Mouse (Mus musculus): ENCODE measurements around the gene Rab11fip3. TPM values are rescaled to one million over a fixed set of nuclear protein-coding genes. Genes with fewer than 3 reads are reported as not detected.

The Rab11fip3 gene
- polyA plus RNA-seq, 1 experiment from 2014 or later: 6.5 TPM

DNA sequence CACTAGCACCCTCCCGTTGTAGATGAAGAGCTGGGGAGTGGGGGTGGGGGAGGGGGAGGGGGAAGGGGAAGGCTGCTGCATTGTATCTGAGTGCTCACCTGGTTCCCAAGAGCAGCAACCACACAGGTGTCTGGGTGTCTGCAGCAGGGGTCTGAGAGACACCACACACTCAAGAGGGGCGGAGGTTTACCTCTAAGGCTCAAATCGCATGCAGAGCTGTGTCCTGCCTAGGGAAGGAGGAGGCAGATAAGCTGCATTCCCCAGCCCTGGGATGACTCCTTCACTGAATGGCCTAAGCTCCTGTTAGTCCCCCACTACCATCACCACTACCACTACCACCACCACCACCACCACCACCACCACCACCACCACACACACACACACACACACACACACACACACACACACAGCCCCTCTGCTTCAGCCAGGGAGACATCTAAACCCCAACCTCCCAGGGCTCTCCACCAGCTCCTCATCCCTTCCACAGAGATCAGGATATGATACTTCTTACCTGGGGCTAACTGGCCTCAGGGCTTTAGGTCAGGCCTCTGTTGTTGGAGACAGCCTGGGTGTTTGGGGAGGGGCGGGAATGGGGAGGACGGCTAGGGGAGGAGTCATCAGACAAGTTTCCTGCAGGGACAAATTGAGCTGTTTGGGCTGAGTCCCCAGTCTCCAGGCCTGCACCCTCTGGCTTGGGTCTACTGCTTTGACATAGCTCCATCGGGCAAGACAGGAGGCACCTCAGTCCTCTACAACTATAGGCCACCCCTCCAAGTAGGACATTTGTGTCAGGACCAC is 124.8 kb downstream of the Rab11fip3 start, which contains the start of the genes Pigq and Nhlrc4:
Gene Pigq, minus strand, starts transcription at position 571 of the 798 bp plus-strand sequence.
Gene Nhlrc4, minus strand, starts transcription at position 596 of the 798 bp plus-strand sequence.
- no peak within 1 kb of the TSS for H3K9ac ChIP-seq (ENCODE audit: low read length)
- no peaks in the 10 kb centered on the region; the same call in 1 of the 2 replicates for H3K27me3 ChIP-seq (ENCODE audit: control insufficient read depth, insufficient read depth, low read depth, low read length)
- H3K27ac ChIP-seq (ENCODE audit: low read length): no peak within 1 kb of the TSS
- H3K9me3 ChIP-seq (ENCODE audit: control insufficient read depth, low read length): no peaks in the 10 kb centered on the region
- ATAC-seq (ENCODE audit: low read depth): no peak
- no peak within 1 kb of the TSS for H3K4me2 ChIP-seq (ENCODE audit: low read depth, low read length)
- peaks cover 8% of the 10 kb centered on the region for H3K4me1 ChIP-seq (replicated peaks; ENCODE audit: control insufficient read depth, insufficient read depth, low read length)
- no peaks in the 10 kb centered on the region for H3K36me3 ChIP-seq (ENCODE audit: control insufficient read depth, insufficient read depth, low read length)
- no peak within 1 kb of the TSS for H3K4me3 ChIP-seq (ENCODE audit: low read length)
- WGBS: 49% methylated on average over 6 of the region's 6 CpGs

DNA sequence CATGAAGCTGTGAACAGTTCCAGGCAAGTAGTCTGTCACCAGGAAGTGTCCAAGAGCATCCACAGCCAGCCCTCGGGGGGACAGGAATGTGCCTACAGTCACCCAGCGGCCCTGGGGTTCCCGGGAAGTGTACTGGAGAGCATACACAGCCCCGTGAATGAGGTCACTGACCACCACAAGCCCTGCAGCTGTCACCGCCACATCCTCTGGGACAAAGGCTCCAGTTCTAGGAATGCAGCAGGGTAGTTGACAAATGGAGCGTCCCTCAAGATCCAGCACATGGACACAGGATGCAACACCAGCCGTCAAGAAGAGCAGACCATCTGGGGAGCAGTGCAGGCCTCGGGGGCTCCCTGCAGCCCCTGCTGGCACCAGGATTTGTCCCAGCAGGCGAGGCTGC is 125.6 kb downstream of the Rab11fip3 start:
- no peak for ATAC-seq (ENCODE audit: low read depth)
- H3K27ac ChIP-seq (ENCODE audit: low read length): no peak overlapping the region
- H3K9ac ChIP-seq (ENCODE audit: low read length): no peak overlapping the region
- peaks cover 1% of the 10 kb centered on the region; the same call in 1 of the 2 replicates for H3K36me3 ChIP-seq (ENCODE audit: control insufficient read depth, insufficient read depth, low read length)
- H3K4me1 ChIP-seq (replicated peaks; ENCODE audit: control insufficient read depth, insufficient read depth, low read length): peaks cover 8% of the 10 kb centered on the region
- H3K4me2 ChIP-seq (ENCODE audit: low read depth, low read length): no peak overlapping the region
- no peaks in the 10 kb centered on the region for H3K27me3 ChIP-seq (ENCODE audit: control insufficient read depth, insufficient read depth, low read depth, low read length)
- WGBS: 63% methylated on average over 9 of the region's 9 CpGs
- no peaks in the 10 kb centered on the region for H3K9me3 ChIP-seq (ENCODE audit: control insufficient read depth, low read length)
- no peak overlapping the region for H3K4me3 ChIP-seq (ENCODE audit: low read length)

DNA sequence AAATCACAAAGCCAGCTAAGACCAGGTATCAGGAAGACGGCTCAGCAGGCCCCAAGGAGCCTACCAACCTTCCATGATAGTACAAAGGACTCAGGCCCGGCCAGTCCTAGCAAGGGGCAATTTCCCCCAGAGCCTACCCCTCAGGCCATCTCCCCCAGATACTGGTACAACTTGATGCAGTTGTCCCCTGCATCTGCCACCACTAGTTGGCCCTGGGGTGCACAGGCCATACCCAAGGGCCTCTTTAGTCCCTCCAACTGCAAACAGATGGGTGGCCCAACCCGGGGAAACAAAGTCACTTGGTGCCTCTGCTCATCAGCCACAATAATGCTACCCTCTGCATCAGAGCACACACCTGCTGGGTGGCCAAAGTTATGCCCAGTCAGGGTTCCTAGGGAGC is 126.1 kb downstream of the Rab11fip3 start:
- WGBS: 77% methylated on average over 3 of the region's 3 CpGs
- no peak overlapping the region for H3K9ac ChIP-seq (ENCODE audit: low read length)
- ATAC-seq (ENCODE audit: low read depth): no peak
- H3K4me3 ChIP-seq (ENCODE audit: low read length): no peak overlapping the region
- no peak overlapping the region for H3K4me2 ChIP-seq (ENCODE audit: low read depth, low read length)
- peaks cover 3% of the 10 kb centered on the region; the same call in 1 of the 2 replicates for H3K36me3 ChIP-seq (ENCODE audit: control insufficient read depth, insufficient read depth, low read length)
- H3K27ac ChIP-seq (ENCODE audit: low read length): no peak overlapping the region
- peaks cover 8% of the 10 kb centered on the region for H3K4me1 ChIP-seq (replicated peaks; ENCODE audit: control insufficient read depth, insufficient read depth, low read length)
- H3K27me3 ChIP-seq (ENCODE audit: control insufficient read depth, insufficient read depth, low read depth, low read length): no peaks in the 10 kb centered on the region
- no peaks in the 10 kb centered on the region for H3K9me3 ChIP-seq (ENCODE audit: control insufficient read depth, low read length)

GRCm38 (mm10) chr17:25942597-25943151 is 126.7 kb downstream of the Rab11fip3 start:
- H3K36me3 ChIP-seq (ENCODE audit: control insufficient read depth, insufficient read depth, low read length): peaks cover 3% of the 10 kb centered on the region; the same call in 1 of the 2 replicates
- no peak overlapping the region for H3K4me3 ChIP-seq (ENCODE audit: low read length)
- no peak overlapping the region for H3K27ac ChIP-seq (ENCODE audit: low read length)
- H3K4me1 ChIP-seq (replicated peaks; ENCODE audit: control insufficient read depth, insufficient read depth, low read length): peaks cover 8% of the 10 kb centered on the region
- peak overlapping the region; percentile 98; the same call in 1 of the 2 replicates for H3K9ac ChIP-seq (ENCODE audit: low read length)
- no peaks in the 10 kb centered on the region for H3K27me3 ChIP-seq (ENCODE audit: control insufficient read depth, insufficient read depth, low read depth, low read length)
- no peak overlapping the region for H3K4me2 ChIP-seq (ENCODE audit: low read depth, low read length)
- no peak for ATAC-seq (ENCODE audit: low read depth)
- H3K9me3 ChIP-seq (ENCODE audit: control insufficient read depth, low read length): no peaks in the 10 kb centered on the region
- WGBS: 62% methylated on average over 2 of the region's 2 CpGs

- Histone ChIP-seq H3K9ac (ENCODE audit: low read length) (peak overlapping the region; percentile 98), H3K9me3 (ENCODE audit: control insufficient read depth, low read length) (no peaks in the 10 kb centered on the region), H3K4me1 (replicated peaks; ENCODE audit: control insufficient read depth, insufficient read depth, low read length) (peaks cover 8% of the 10 kb centered on the region), H3K36me3 (ENCODE audit: control insufficient read depth, insufficient read depth, low read length) (peaks cover 6% of the 10 kb centered on the region), H3K4me3 (ENCODE audit: low read length) (peak overlapping the region; percentile 94), H3K4me2 (ENCODE audit: low read depth, low read length) (peak overlapping the region; percentile 59), H3K27ac (ENCODE audit: low read length) (peak overlapping the region; percentile 89), H3K27me3 (ENCODE audit: control insufficient read depth, insufficient read depth, low read depth, low read length) (no peaks in the 10 kb centered on the region)
- peak; percentile 87 for ATAC-seq (ENCODE audit: low read depth)
- WGBS: 3% methylated on average over 48 of the region's 54 CpGs
Observed at GRCm38 (mm10) chr17:25941511-25942241, 127.7 kb downstream of the Rab11fip3 start.

Other genes starting within 250 kb of the Rab11fip3 start
- gene Wdr24, start 245.9 kb downstream of the Rab11fip3 start, polyA plus RNA-seq (2015; fragmentation: Nextera tagmentation; extraction: Ambion mirVana): 28.5 and 28.9 TPM in 2 replicates
- 55.4 and 57.2 TPM in 2 replicates for gene Jmjd8, start 240.7 kb downstream of the Rab11fip3 start, polyA plus RNA-seq (2015; fragmentation: Nextera tagmentation; extraction: Ambion mirVana)
- 314 and 316 TPM in 2 replicates for gene Stub1, start 236.2 kb downstream of the Rab11fip3 start, polyA plus RNA-seq (2015; fragmentation: Nextera tagmentation; extraction: Ambion mirVana)
- 0.68 and 1.5 TPM in 2 replicates for gene Rhbdl1, start 232.3 kb downstream of the Rab11fip3 start, polyA plus RNA-seq (2015; fragmentation: Nextera tagmentation; extraction: Ambion mirVana)
- 1.9 and 2.3 TPM in 2 replicates for gene Gm20683, start 227.8 kb downstream of the Rab11fip3 start, polyA plus RNA-seq (2015; fragmentation: Nextera tagmentation; extraction: Ambion mirVana)
- 18.3 and 18.6 TPM in 2 replicates for gene Rhot2, start 224.7 kb downstream of the Rab11fip3 start, polyA plus RNA-seq (2015; fragmentation: Nextera tagmentation; extraction: Ambion mirVana)
- gene Wdr90, start 208.1 kb downstream of the Rab11fip3 start, polyA plus RNA-seq (2015; fragmentation: Nextera tagmentation; extraction: Ambion mirVana): 32.6 and 33.4 TPM in 2 replicates
- 20.6 and 21.6 TPM in 2 replicates for gene Mcrip2, start 200.8 kb downstream of the Rab11fip3 start, polyA plus RNA-seq (2015; fragmentation: Nextera tagmentation; extraction: Ambion mirVana)
- gene Mettl26, start 194.5 kb downstream of the Rab11fip3 start, polyA plus RNA-seq (2015; fragmentation: Nextera tagmentation; extraction: Ambion mirVana): 54.2 and 58.4 TPM in 2 replicates
- gene Wfikkn1, start 188.7 kb downstream of the Rab11fip3 start, polyA plus RNA-seq (2015; fragmentation: Nextera tagmentation; extraction: Ambion mirVana): 0.43 and 0.50 TPM in 2 replicates
- 23.4 and 26.5 TPM in 2 replicates for gene Rab40c, start 149.8 kb downstream of the Rab11fip3 start, polyA plus RNA-seq (2015; fragmentation: Nextera tagmentation; extraction: Ambion mirVana)
- gene Pigq, start 124.6 kb downstream of the Rab11fip3 start, polyA plus RNA-seq (2015; fragmentation: Nextera tagmentation; extraction: Ambion mirVana): 62.0 and 64.2 TPM in 2 replicates
- gene Nhlrc4, start 124.6 kb downstream of the Rab11fip3 start, polyA plus RNA-seq (2015; fragmentation: Nextera tagmentation; extraction: Ambion mirVana): 0.41 and 1.1 TPM in 2 replicates
- gene A930017K11Rik, start 117.0 kb downstream of the Rab11fip3 start, polyA plus RNA-seq (2015; fragmentation: Nextera tagmentation; extraction: Ambion mirVana): 0.08 and 0.16 TPM in 2 replicates
- gene Capn15, start 83.8 kb downstream of the Rab11fip3 start, polyA plus RNA-seq (2015; fragmentation: Nextera tagmentation; extraction: Ambion mirVana): 21.1 TPM in 2 replicates
- 36.3 and 36.8 TPM in 2 replicates for gene Decr2, start 20.8 kb upstream of the Rab11fip3 start, polyA plus RNA-seq (2015; fragmentation: Nextera tagmentation; extraction: Ambion mirVana)
- 68.3 and 69.7 TPM in 2 replicates for gene Nme4, start 26.0 kb upstream of the Rab11fip3 start, polyA plus RNA-seq (2015; fragmentation: Nextera tagmentation; extraction: Ambion mirVana)
- gene Tmem8, start 43.7 kb upstream of the Rab11fip3 start, polyA plus RNA-seq (2015; fragmentation: Nextera tagmentation; extraction: Ambion mirVana): 2.2 and 3.0 TPM in 2 replicates
- gene Mrpl28, start 53.9 kb upstream of the Rab11fip3 start, polyA plus RNA-seq (2015; fragmentation: Nextera tagmentation; extraction: Ambion mirVana): 188 and 194 TPM in 2 replicates
- 6.9 and 7.4 TPM in 2 replicates for gene Axin1, start 69.1 kb upstream of the Rab11fip3 start, polyA plus RNA-seq (2015; fragmentation: Nextera tagmentation; extraction: Ambion mirVana)
- 0.20 and 0.31 TPM in 2 replicates for gene Pdia2, start 129.5 kb upstream of the Rab11fip3 start, polyA plus RNA-seq (2015; fragmentation: Nextera tagmentation; extraction: Ambion mirVana)
- 10.9 and 13.3 TPM in 2 replicates for gene Rgs11, start 133.4 kb upstream of the Rab11fip3 start, polyA plus RNA-seq (2015; fragmentation: Nextera tagmentation; extraction: Ambion mirVana)
- 3.6 and 4.3 TPM in 2 replicates for gene Arhgdig, start 138.2 kb upstream of the Rab11fip3 start, polyA plus RNA-seq (2015; fragmentation: Nextera tagmentation; extraction: Ambion mirVana)
- 46.9 and 49.6 TPM in 2 replicates for gene Fam234a, start 174.7 kb upstream of the Rab11fip3 start, polyA plus RNA-seq (2015; fragmentation: Nextera tagmentation; extraction: Ambion mirVana)
- gene Luc7l, start 183.3 kb upstream of the Rab11fip3 start, polyA plus RNA-seq (2015; fragmentation: Nextera tagmentation; extraction: Ambion mirVana): 79.8 and 86.9 TPM in 2 replicates